Mouse (Mus musculus): Measurements from ENCODE around the gene Pla2g2c. TPM values are rescaled to one million over a fixed set of nuclear protein-coding genes. Genes with fewer than 3 reads are reported as not detected.

Pla2g2c gene
- total RNA-seq, 4 experiments from 2014 or later, result 0.52 to 0.81 (median 0.68) TPM; not detected in 1

Other genes starting within 250 kb of the Pla2g2c start
- under 1 TPM in 1 of 4 experiments, not detected in 3; 0.06 TPM for gene Vwa5b1, start 88.9 kb upstream of the Pla2g2c start, total RNA-seq (2022)
- gene Ubxn10, start 12.4 kb downstream of the Pla2g2c start, total RNA-seq (2022), result 1 to 10 TPM; 1.0 to 3.9 (median 2.3) TPM
- 10 to 100 TPM; 27.9 to 46.9 (median 39.1) TPM for gene Pla2g2f, start 32.8 kb downstream of the Pla2g2c start, total RNA-seq (2022)
- 1 to 10 TPM; 1.8 to 4.1 (median 2.8) TPM for gene Pla2g2d, start 50.9 kb downstream of the Pla2g2c start, total RNA-seq (2022)
- 10 to 100 TPM; 13.3 to 43.8 (median 24.8) TPM for gene Pla2g5, start 138.7 kb downstream of the Pla2g2c start, total RNA-seq (2022)
- gene Gm13030, start 149.2 kb downstream of the Pla2g2c start, total RNA-seq (2022), result not detected
- gene Pla2g2e, start 153.2 kb downstream of the Pla2g2c start, total RNA-seq (2022), result 1 to 10 TPM in 2 of 4 experiments, under 1 TPM in 2; 0.46 to 2.9 (median 0.86) TPM
- gene Otud3, start 189.2 kb downstream of the Pla2g2c start, total RNA-seq (2022), result 10 to 100 TPM; 10.6 to 11.7 (median 11.3) TPM
- not detected for gene Rnf186, start 242.3 kb downstream of the Pla2g2c start, total RNA-seq (2022)
- 10 to 100 TPM; 19.1 to 23.0 (median 21.1) TPM for gene Tmco4, start 248.1 kb downstream of the Pla2g2c start, total RNA-seq (2022)

Measured in adrenal gland, adult 8-10 months (tissue).